Mouse (Mus musculus) cerebellum, adult 8-10 months (tissue): ENCODE data around the gene Adgrf5.
A peak's percentile ranks its signal among the peaks of the same experiment; 100 is the strongest.

Experiments
- DNase-seq: peaks from one replicate; pipeline ENCODE4 v3.0.0; 2022

Adgrf5 gene

DNA sequence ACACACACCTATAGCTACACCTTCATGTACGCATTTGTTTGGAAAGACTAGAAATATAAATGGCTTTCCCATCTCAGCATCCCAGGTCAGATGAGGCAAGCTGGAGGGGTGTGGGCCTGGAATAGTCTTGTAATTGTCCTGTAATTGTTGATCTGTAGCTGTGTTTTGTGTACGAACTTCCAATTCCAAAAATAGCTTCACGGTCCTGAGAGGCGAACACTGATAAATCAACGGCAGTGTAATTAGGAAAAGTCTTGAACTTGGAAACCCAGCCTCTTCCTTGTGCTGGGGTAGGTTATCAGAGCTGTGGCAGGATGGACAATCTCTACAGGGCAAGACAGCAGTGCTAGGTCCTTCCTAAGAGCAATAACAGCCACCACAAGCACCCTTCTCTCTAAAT is 18.5 kb downstream of the Adgrf5 start:
- DNase-seq: no peak

DNA sequence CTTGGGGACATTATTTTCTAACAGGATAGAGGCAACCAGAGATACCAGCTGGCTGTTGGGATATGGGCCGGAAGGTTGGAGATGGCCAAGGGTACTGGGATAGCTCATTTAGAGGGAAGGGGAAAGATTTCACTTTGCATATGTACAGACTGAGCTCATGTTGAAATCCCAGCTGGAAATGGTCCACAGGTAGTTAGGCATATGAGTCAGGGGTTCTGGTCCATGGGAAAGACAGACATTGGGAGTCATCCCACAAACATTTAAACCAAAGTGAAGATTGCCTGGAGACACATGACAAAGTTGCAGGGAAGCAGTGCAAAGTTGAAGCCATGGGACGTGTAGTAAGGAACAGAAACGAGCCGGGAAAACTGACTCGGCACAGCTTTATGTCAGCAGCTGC is 26.1 kb downstream of the Adgrf5 start:
- DNase-seq: no peak

DNA sequence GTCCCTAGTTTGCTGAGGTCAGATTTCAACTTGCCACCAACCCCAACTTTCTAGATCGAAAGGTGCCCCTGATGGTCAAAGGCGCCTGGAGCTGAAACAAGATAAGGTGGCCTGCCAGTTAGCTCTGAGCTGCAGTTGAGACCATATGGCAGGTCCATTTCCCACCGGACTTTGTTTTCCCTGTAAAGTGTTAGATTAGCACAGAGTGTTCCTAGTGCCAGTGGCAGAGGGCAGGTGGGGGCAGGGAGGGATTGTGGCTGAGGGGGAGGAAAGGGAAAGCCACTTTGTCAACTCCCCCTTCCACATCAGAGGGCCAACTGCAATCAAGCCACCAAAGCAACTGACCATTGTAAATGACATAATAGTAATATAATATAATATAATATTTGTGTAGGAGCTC is 26.9 kb downstream of the Adgrf5 start:
- DNase-seq: no peak

DNA sequence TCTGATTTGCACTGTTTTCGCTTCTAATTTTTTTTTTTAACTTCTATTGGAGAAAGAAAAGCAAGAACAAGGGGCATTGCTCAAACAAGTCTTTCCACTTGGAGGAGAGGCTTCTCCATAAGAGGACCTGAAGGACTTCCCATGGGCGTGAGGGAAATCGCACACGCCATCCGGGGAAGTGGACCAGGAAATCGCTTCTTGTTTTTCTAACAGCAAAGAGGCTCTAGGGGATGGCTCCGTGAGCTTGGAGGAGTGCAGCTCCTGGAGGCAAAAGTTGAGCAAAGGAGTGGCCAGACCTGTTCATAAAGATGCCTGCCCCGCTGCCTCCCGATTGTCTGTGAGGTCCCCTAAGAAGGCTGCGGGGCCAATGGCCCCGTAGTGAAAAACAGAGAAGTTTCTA is 29.0 kb downstream of the Adgrf5 start:
- no peak for DNase-seq

DNA sequence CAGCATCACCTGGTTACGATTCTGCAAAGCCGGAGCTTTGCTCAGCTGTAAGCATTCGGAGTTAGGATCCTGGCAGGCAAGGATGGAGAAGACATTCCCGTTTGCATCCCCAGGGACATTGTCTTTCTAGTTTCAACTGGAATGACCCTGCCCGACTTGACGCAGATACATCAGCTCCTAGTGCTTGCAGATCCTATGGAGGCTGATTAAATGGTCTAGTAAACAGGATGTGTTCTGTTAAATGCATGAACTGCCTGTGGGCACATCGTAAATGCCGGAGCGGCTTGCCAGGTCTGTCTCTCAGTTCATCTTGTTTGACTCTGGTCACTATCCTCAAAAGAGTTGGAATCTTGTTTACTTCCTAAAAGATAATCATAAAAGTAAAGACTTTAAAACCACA is 31.9 kb downstream of the Adgrf5 start:
- DNase-seq: no peak

DNA sequence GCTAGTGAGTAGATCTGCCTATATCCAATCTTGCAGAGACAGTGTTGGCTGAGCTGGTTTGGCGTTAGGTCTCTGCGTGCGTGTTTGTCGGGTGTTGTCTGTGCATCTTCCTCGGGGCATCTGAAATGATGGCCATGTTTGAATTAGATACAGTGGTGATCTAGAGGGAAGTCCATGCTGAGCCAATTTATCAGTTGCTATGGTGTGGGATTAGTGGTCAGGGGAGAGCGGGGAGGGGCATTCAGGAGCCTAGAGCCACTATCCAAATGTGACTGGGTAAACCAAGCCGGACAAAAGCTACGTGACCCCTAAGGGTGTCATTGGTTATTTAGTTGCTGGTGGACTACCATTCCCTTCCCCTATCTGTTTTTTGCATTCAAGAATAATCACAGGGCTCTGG is 33.4 kb downstream of the Adgrf5 start:
- DNase-seq: no peak

DNA sequence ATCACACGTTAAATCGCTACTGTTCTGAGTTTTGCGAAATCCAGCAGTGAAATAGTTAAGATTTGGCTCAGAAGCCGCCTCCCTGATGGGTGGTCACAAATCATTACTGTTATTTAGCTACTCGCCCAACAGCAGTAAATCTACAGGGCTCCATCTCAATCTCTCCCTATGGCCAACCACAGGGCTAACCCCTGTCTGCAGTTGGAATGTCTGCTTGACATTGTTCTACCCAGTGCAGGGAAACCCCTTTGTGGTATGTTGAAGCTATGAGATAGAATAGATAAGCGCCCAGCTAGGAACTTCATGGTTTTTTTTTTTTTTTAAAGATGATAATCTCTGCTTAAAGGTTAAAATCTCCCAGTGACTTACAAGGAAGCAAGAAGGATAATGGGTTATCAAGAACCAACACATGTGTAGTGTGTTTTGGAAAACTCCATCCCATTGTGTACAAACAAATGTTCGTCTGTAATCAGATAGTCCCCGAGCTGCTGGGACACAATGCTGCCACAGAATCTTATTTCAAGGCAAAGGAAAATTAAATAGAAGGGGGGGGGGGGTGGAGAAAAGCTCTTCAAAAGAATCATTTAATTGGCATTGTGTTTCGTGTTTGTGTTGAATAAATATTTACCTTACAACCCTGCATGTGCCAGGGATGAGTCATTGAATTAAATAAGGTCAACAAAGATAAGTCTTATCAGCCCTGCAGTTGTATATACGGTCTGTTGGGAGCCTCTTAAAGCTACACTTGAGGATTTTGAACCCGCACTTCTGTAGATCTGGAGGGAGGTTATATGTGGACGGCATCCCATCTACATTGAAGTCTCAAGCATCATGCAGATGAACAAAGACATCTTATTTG is 35.4 kb downstream of the Adgrf5 start:
- DNase-seq: no peak

DNA sequence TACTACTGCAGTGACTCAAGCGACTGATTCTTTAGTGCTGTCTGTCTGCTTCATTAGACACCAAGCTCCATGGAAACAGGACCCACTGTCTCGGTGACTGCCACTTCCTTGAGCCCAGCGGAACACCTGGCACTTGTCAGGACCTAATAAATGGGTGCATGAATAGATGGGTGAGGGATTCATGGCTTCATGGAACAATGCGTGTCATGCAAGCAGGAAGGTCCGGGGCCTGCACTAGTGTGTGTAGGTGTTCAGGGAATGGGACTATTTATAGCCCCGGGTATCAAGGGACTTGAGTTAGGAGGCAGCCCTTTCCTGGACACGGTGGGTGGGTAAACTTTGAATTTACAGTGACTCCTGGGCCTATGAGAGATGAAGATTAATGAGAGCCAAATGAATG is 38.4 kb downstream of the Adgrf5 start:
- no peak for DNase-seq

DNA sequence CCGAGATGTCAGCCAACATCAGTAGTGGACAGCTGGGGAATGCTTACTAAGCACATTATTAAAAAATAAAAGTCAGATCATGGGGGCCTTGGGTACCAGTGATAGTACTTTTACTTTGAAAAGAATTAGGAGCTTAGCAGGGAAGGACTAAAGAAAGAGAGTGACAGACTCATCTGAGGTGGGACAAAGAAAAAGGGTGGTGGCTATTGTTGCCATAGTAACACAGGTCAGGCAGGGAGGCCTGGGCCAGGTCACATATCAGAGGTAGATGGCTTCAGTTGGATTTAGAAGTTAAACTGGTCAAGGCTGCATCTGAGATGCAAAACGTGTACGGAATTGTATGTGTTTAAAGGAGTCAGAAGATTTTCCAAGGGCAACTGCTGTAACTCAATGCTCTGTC is 38.9 kb downstream of the Adgrf5 start:
- DNase-seq: no peak

DNA sequence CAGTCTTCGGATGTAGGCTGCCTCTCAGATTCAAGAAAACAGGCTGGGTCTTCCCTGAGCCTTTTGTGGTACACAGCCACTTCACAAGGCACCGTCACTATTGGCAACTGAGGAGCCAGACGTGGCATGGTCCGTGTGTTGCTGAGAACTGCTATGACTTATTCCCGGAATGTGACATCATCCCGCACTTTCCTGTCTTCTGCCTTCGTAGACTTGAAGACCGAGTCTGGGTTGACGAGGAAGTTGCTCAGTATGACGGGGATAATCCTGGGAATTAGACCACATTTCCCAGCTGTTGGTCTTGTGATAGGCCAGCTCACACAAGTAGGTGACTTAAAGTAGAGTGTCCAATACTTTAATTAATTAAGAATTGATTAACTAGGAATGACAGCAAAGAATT is 40.2 kb downstream of the Adgrf5 start:
- DNase-seq: no peak

DNA sequence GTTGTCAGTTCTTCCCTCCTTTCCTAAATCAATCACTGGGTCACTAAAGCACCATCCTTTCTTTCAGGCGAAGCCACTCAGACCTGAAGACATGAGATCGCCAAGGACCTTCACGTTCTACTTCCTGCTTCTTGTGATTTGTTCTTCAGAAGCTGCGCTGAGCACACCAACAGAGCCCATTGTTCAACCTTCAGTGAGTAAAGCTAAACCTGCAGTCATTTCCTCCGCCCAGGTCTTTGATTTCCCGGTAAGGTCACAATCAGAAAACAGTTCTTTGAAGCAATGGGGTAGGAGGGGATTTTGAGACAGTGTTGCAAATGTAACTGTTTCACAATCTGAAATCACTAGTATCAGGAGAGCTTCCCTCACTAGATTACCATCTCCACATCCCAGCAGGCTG is 43.6 kb downstream of the Adgrf5 start:
- DNase-seq: no peak

DNA sequence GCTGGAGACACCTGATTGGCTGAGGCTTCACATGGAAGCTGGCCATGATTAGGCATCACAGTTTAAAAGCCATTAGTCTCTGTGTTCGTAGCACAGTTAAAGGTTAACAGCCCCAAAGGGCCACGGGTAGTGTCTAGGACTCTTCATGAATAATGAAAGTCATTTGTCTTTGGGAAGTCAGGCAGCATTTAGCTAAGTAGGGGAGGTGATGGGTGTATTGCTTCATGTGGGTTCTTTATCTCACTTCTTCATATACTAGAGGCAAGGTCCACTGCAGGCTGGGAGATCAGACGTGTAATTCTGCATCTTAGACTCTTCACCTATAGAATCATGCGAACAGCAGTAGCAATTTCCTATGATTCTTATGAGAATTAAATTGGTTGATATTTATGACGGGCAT is 44.2 kb downstream of the Adgrf5 start:
- no peak for DNase-seq

DNA sequence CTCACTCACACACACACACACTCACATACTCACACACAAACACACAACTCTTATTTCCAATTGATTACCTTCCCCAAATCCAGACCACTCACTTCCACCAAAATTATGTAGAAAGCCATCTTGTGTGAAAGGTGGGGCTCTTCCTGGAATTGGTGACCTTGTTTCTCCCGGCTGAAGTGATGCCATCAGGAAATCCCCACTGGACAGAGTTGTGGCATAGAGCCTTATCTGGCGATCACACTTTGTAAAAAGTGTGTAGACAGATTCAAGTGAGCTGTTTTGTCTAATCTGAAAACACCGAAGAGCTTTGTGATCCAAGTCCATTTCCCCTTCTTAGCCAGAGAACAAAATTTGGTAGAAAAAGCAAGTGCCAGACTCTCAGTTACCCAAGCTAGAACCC is 46.1 kb downstream of the Adgrf5 start:
- DNase-seq: no peak

DNA sequence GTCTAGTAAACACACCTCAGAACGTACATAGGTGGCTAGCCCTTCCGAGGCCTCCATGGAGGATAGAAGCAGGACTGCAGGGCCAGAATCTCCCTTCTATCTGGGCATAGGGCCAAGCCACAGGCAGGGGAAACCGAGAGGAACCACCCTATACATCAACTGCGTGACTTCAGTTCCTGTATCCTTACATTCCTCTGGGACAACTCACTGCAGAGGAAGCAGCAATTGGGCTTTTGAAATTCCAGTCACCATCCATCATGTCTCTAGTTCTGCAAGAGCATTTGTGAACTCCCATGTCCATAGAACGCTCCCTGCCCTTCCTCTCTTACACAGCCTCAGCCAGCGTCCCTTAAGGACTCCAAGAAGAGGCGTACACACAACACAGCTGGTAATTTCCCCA is 47.3 kb downstream of the Adgrf5 start:
- DNase-seq: no peak

DNA sequence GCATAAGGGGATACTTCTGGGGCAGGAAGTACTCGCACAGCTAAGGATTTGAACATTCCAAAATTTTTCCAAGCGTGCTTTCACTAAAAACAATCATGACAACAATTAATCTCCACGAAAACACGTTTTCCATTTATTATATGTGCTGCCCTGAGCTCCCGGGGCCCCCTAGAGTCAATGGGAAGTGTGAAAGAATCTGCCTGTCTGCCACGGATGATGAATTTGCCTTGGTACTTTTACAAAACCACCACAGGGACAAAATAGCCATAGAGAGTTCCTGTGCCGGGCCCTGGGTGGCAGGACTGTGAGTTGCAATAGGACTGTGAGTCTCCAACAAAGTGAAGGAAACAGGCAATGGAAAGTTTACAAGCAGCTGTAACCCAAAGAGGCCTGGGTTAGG is 52.9 kb downstream of the Adgrf5 start:
- DNase-seq: no peak

DNA sequence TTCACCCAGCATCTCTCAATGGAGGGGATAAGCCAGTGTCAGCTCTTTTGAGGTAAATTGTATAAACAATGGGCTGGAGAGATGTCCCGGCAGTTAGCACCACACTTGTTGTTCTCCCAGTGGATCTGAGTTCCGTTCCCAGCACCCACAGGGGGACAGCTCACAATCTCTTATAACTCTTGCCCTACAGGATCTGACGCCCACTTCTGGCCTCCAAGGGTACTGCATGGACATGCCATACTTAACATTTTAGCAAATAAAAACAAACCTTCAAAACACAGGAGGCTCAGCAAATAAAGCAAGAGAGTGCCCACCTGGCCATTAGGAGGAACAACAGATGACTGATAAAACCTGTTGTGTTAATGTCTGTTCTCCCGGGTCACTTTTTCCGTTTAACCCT is 59.0 kb downstream of the Adgrf5 start:
- DNase-seq: no peak

DNA sequence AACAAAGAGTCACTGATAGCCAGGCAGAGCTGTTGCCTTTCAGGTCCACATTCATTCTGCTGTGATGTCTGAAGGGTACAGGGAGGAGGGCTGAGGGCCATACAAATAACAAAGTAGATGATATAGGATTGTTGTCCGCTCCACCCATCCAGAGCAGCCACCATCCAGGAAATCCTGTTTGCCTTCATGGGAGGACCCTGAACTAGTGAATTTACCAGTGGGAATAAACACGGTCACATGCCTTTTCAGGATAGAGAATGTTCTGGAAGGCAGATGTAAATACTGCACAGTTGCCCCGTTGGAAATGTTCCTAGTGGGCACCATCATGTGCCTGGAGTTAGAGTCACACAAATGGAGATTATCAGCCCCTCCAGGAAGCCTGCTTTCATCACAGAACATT is 60.1 kb downstream of the Adgrf5 start:
- no peak for DNase-seq

DNA sequence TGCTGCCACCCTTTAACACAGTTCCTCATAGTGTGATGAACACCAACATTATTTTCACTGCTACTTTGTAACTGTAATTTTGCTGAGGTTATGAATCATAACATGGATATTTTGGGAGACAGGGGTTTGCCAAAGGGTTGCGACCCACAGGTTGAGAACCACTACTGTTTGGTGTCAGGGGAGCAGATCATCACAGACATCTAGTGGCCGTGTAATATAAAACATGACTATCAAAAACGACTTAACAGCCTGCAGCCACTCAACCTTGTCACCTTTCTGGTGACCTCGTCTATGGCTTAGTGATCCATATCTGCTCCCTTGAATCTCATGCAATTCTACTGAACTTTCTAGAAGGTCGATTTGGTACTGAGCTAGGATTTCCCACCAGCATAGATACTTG is 63.7 kb downstream of the Adgrf5 start:
- no peak for DNase-seq

DNA sequence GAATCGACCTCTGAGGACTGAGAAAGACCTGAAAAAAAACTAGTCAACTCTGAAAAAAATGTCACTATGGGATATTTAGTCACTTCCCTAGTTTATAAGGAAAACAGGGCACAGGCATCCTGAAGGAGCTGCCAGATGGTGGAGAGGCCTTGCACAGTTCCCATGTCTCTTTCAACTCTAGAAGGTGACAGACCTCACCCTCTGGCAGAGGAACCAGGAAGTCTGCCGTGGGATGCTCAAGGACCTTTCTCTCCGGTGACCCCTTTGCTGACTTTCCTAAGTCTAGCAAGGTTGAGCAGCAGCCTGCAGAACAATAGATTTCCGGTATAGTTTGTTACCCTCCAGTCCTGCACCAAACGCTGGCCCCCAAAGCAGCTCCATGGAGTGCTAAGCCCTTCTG is 71.4 kb downstream of the Adgrf5 start:
- no peak for DNase-seq

DNA sequence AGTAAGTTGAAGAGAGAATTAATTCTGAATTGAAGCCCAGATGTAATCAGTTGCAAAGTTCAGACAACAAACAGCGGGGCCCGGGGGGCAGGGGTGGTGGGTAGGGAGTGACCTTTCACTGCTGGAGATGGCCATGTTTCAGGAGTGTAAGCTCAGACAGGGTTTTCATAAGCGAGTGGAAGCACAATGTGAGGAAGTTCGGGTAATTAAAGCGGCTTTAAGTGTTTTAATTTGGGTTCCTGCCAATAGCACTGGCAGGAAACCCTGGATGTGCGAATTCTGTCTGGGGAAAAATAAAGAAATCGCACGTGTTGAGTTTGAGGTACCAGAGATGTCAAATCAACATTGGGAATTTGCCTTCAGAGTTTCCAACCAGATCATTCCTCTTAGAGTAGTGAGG is 74.2 kb downstream of the Adgrf5 start:
- no peak for DNase-seq

DNA sequence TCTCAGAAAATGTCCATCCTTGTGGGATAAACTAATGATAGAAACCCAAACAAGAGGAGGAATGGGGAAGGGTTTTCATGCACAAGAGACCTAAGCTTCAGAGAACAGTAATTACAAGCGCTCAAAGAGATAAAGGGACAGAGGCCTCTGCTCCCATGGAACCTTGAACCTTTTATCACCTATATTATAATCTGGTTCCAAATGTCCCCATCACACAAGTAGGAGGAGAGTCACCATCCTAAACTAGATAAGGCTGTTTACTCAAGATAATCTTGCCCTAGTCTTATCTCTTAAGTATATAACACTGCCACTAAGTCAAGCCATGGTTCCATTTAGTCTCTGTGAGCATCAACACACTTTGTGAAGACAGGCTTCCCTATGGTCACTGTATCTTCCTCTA is 91.0 kb downstream of the Adgrf5 start:
- DNase-seq: no peak

DNA sequence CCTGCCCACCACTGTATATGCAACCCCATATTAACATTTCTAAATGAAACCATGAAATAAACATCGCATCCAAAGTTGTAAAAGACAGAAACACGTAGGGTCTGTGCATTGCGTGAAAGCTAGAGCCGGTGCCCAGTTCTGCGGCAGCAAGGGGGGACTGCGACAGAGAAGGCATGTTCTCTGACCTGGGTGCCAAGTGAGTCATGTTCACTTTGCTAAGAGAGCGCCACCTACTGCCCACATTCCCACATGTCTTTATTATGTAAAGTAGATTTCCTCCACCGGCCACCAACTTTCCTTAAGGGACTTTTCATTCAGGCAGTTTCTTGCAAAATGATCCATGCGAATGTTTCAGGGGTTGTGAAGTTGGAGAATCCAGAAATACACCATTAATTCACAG is 98.3 kb downstream of the Adgrf5 start:
- peak; percentile 46 for DNase-seq

DNA sequence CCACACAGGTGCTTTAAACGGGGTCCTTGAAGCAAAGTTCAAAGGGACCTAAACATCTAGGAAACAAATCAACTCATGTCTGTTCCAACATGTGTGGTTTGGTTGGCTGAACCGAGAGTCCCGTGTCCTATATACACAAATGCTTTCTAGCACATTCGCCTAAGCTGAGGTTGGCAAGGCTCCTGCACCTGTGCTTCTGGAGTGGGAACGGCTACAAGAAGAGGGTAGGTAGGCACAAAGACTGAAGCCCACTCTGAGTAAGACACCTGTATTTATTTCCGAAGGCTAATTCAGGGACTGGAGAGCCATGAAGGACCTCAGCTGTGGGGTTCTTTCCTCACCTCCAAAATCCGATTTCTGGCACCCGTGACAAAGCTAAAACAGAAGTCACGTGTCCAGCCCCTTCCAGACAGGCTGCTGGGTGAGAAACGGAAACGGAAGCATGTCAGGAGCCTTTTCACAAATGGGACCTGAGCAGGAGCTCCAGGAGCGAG is 99.5 kb downstream of the Adgrf5 start:
- no peak for DNase-seq

DNA sequence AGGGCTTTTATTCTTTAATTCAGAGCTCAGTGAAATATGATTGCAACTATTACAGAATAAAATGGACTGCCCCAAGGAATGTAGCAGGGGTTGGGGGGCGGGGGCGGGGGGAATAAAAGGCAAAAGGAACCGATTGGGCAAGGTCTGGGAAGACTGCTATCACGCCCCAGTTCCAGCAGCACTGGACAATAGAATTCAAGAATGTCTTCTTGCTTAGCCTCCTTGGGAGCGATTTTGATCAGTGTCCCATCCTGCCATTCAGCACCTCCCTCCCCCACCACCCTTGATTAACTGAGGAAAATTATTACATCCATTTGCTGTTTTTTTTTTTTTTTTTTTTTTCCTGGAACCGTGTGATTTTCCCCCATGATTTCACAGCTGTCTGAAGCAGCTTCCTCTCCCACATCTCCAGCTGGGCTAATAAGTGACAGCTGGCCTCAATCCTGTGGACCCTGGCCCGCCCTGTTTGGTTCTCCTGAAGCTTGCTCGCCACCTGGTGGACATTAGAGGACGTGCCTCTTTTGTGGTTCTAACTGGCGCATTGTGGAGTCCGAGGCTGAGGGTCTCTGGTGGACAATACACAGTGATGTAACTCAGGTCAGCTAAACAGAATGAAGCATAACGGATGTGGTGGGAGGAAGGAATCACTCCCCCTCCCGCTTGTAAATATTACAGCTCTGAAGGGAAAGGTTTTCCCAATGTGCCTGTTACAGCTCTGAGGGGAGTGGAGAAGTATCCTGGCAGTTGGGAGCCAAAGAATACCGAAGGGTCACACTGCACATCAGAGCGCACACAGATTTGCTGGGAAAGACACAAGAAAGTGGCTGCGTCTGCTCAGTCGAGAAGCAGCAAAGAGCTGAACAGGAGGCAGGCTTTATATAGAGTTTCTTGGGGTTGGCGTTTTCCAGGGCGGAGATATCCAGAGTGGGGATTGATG is 100.3 kb downstream of the Adgrf5 start:
- DNase-seq: peak; percentile 21
